Mouse (Mus musculus): ENCODE measurements around the gene Arl16. TPM values are rescaled to one million over a fixed set of nuclear protein-coding genes. Genes with fewer than 3 reads are reported as not detected.

Gene Arl16
- total RNA-seq, 1 experiment from 2014 or later: 19.6 TPM

DNA sequence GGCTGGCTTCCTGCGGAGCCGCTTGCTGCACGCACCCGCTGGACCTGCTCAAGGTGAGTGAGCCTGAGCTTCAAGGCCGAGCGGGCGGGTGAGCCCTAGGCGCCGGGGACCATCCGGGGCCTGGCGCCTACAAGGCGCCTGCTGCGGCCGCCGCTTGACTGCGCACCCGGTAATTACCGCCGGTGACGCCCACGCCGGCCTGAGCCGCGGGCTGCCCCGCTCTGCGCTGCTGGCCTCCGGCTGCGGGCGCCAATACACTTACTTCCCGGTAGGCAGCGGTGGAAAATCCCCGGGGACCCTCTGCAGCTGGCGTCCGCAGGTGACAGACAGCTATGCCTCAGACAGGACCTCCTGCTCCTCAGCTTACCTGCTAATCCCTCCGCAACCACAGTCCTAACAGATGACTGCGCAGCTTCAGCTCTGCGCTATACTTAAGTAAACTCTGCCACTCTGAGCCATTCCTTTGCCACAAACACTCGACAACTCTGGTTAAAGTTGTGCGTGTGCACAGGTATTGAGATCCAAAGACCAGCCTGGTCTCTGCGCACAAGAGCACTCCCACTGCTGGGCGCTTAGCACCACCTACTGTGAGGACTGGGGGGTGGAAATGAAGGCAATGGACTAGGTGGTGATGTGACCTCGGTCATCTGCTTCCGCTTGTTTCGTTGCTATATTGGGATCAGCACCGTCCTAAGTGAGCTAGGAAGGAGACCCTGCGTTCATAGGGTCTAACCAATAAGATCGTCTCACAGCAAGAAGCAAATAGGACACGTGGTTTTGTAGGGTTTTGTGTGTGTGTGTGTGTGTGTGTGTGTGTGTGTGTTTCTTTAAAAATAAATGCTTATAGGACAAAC lies 24.8 kb upstream of the Arl16 start:
- DNase-seq: peak; percentile 59

DNA sequence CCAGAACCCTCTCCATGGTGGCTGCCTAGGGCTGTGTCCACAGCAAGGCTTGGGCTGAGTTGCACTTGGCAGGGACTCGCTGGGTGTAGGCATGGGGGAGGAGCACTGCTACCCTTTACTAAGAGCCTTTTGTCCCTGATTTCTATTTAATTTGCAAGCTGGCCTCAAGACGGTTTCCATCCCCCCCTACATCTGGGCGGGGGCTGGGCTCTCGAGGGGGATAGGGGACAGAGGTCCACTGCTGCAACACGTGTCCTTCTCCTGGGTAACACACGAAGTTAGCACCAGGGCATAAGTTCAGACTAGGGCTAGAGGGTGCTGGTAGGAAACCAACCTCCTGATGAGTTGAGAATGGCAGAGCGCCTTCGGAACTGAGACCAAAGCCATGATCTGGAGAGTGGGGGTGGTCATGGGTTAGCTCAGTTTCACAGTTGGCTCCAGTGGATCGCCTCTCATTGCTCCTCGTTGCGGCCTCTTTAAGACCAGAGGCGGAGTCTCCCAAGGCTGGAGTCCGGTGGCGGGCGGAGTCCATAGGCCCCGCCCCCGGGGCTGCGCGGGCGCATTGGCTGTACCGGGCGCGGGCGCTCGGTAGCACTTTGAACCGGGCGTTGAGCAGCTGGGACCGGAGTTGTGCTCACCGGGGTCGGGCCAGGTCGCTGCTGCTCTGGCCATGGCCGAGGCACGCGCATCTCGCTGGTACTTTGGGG lies 24.1 kb upstream of the Arl16 start, which contains the start of gene Slc25a10:
Gene Slc25a10 (plus strand): TSS at position 524 of the 707 bp plus-strand sequence.
- DNase-seq: peak; percentile 95

DNA sequence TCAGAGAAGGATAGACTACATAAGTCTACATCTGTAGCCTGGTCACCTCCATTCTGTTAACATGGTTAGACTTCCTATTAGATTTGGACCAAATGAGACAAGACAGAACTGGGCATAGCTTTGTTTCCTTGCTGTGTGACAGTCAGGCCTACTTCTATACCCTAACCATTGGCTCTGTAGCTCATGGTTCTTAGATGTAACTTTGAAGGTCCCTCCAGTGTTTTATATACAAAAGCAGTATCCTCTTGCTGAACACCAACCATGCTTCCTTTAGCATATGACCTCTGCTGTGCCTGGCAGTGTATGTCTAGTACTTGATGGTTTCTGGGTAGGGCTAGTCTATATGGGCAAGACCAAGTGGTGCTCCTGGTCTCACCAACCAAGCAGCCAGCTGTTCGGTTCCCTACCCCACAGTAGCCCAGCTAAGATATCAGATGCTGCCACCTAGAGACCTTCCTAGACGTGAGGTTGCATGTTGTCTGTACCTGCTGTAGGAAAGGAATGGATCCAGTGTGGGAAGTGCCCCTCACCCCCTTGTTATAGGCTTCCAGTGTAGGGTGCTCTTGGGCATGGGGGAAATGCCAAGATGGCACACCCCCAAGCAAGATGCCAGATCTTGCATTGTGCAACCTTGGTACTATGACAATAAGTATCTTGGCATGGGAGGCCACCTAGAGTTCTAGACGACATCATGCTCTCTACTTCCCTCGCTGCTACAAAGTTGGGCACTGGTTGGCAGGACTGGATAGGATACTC lies 23.1 kb upstream of the Arl16 start:
- peak; percentile 48 for DNase-seq

DNA sequence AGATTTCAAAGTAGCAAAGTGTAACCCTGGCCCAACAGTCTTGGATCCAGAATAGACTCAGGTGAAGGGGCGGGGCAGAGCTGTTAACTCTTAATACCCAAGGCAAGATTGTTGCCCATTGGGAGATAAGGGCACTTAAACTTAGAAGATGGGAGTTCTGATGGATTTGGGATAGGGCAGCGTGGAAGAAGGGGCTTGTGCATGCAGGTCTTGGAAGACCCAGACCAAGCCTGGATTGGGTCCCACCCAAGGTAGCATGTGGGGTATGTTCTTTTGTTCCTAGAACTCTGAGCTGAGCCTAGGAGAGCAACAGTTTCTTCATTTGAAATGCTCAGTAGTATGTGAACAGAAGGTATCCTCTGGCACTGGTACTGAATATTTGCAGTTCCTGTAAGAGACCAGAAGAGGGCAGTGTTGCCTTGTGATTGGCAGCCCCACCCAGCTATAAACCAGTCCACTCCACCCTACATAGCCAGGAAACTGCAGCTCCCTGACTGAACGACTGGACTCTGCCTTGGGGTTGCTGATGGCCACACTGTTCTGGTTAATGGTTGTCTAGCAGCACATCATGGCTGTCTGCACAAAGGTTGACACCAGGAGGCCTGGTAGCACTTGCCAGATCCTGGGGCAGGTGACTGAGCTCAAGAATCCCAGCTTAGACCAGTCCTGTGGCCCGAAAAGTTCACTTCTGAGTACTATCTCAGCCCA lies 21.8 kb upstream of the Arl16 start:
- DNase-seq: peak; percentile 84

DNA sequence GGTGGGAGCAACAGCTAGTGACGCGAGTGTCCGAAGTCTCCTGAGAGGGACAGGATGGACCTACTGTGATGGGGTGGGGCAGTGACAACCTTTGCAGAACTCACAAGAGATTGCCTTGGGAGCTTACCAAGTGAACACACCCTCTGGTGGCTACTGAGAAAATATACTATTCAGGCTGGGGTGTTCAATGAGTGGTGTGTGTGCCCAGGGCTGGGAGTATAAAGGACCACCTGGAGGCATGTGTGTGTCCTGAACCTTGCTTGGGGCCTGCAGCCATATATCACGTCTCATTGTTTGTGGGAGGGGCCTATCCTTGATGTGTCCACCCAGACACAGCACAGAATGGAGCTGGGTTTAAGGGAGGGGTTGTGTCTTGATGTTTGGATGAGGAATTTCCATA lies 21.1 kb upstream of the Arl16 start:
- no peak for DNase-seq

DNA sequence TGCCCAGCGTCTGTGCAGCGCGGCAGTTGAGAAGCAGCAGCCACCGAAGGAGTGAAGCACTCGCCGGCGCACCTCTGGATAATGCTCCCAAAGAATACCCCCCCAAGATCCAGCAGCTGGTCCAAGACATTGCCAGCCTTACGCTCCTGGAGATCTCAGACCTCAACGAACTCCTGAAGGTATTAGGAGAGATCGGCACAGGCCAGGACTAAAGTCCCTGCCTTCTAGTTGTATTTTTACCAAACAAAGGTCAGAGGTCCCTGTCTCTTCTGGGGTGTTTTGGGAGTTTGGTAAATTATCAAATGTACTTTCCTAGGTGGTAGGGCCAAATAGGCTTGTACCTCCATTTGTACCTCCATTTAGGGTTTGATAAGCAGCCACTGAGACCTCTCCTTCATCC lies 17.8 kb upstream of the Arl16 start:
- DNase-seq: no peak

DNA sequence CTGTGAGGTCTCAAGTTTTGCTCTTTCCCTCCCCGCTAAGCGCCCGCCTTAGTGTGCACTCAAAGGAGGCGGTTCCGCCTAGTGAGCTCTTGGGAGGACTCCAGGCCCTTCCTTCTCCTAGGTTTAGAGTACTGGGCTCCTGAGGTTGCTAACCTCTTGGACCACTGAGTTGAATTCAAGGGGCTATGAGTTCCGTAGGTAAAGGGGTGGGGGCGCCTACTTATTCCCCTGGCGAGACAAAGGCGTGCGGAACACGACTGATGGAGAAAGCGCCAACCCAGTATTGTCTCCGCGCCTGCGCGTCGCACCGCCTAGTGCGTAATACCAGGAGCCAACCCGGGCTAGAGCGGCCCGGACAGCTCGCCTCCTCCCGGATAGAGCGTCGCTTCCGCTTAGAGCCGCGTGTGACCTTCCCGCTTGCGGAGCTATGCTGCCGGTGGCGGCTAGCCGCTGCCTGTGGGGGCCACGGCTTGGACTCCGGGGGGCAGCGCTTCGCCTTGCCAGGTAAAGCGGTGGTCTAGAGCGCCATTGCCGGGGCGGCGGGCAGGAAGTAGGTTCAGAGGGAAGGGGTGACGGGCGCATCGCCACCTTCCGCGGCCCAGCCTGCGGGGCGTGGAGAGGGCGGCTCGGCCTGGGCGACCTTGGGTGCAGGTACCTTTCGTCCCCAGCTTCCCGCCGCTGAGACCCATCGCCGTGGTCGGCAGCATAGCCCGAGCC lies 17.0 kb upstream of the Arl16 start, which contains the start of gene Mrpl12:
Gene Mrpl12 (plus strand): TSS at position 349 of the 717 bp plus-strand sequence.
- DNase-seq: peak; percentile 94

DNA sequence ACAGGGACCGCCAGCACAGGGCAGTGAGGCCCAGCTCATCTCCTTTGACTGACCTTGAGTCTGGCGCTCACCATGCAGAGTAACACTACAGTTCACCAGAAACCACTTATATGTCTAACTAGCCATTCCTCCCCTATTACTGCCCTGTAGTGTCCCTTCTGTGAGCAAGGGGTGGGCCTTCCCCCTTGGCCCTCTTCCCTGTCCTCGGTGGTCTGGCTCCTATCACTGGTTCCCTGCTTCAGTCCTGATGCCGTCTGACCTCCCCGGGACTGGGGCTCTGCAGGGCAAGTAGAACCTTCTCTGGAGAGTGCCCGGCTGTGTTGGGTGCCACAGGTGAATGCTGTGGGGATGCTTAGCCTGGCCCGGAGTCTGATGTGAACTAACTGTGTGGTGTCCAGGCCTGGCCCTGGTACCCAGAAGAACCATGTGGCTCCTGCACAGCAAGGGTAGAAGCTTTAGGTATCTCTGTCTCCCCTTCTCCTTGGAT lies 16.1 kb upstream of the Arl16 start:
- DNase-seq: no peak

DNA sequence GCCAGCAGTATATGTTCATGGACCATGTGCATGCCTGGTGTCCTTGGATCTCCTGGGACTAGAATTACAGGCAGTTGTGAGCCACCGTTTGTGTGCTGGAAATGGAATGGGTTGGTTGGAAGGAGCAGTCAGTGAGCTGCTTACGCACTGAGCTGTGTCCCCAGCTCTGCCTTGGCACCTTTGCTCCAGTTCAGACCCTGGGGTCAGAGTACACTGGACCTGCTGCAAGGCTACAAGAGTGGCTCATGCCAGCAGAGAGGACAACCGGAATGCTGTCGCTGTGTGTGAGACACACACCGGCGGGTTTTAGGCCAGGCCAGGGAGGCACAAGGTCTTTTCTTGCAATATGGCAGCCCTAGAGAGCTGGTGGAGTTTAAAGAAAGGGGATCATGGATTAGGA lies 4.6 kb upstream of the Arl16 start:
- DNase-seq: no peak

DNA sequence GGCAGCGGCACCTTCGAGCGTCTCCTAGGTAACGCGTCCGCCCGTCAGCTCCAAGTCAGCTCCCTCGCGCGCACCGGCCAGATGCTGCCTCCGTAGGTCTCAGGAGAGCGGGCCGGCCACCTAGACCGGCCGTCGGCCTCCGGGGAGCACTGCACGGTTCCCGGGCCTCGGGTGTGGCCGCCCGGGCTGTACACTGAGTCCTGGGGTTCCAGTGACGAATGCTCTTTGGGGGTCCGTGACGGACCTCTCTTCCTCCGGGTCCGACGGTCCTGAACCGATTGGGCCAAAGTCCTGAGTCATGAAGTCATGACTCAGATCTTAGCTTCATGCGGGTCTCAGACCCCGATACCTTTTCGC lies 307 bp upstream of the Arl16 start:
- DNase-seq: no peak

DNA sequence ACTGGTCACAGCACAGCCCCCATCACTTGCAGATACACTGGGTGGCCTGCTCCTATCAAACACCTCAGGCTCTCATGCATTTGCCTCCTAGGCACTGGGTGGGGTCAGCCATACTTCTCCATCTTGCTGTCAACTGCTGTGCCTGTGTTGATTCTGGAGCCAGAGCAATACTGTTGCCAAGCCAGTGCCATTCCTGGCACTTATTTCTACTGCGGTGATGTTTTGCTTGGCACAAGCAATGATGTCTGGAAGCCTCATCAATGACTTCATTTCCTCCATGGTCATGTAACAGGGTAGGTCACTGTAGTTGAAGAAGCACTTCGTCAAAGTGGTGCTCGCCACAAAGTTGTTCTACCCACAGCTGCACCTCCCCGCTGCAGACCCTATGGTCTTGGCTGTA lies 1.9 kb downstream of the Arl16 start:
- DNase-seq: no peak

DNA sequence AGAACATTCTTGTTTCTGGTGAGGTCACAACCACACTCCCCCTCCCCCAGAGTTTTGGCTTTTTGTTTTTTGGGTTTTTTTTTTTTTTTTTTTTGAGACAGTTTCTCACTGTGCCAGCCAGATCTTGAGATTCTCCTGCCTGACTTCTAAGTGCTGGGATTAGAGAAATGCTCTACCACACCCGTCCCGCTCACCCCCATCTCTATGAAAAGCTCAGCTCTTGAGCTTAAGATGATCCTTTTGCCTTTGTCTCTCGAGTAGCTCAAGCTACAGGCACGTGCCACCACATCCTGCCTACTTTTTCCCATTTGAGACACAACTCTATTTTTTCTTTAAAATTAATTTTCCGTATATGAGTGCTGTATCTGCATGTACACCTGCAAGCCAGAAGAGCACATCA lies 3.0 kb downstream of the Arl16 start:
- no peak for DNase-seq

DNA sequence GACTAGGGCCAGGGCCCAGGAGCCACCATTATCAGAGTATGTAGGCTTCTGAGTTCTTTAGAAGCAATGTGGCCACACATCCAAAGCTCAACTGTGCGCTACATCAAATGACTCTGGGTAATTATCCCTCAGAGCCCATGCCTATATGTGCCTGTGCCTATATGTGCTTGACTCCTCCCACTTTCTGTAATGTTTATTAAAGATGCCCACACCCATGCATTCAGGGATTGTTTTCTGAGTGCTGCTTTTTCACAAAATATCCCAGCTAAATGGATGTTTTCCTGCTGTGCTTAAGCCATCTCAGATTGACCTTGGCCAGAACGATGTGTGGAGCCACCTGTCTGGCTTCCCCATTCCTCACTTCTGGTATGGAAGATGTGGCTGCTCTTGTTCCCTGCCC lies 3.9 kb downstream of the Arl16 start:
- DNase-seq: no peak

DNA sequence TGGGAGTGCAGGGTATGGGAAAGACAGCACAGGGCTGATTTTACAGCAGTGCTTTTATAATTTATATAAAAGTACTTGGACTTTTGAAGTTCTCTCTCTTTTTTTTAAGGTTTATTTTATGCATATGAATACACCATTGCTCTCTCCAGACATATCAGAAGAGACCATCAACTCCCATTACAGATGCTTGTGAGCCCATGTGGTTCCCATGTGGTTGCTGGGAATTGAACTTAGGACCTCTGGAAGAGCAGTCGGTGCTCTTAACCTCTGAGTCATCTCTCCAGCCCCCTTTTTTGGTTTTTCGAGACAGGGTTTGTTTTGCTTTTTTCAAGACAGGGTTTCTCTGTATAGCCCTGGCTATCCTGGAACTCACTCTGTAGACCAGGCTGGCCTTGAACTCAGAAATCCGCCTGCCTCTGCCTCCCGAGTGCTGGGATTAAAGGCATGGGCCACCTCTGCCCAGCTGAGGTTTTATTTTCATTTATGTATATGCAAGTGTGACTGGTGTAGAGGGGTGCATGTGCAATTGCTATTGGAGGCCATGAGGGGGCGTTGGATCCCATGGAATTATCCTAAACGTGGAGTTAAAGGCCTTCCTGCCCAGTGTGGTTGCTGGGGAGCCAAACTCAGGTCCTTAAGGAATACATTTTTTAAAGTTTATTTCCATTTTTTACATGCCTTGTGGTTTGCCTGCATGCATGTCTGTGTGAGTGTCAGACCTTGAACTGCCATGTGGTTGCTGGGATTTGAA lies 8.4 kb downstream of the Arl16 start:
- peak; percentile 47 for DNase-seq

DNA sequence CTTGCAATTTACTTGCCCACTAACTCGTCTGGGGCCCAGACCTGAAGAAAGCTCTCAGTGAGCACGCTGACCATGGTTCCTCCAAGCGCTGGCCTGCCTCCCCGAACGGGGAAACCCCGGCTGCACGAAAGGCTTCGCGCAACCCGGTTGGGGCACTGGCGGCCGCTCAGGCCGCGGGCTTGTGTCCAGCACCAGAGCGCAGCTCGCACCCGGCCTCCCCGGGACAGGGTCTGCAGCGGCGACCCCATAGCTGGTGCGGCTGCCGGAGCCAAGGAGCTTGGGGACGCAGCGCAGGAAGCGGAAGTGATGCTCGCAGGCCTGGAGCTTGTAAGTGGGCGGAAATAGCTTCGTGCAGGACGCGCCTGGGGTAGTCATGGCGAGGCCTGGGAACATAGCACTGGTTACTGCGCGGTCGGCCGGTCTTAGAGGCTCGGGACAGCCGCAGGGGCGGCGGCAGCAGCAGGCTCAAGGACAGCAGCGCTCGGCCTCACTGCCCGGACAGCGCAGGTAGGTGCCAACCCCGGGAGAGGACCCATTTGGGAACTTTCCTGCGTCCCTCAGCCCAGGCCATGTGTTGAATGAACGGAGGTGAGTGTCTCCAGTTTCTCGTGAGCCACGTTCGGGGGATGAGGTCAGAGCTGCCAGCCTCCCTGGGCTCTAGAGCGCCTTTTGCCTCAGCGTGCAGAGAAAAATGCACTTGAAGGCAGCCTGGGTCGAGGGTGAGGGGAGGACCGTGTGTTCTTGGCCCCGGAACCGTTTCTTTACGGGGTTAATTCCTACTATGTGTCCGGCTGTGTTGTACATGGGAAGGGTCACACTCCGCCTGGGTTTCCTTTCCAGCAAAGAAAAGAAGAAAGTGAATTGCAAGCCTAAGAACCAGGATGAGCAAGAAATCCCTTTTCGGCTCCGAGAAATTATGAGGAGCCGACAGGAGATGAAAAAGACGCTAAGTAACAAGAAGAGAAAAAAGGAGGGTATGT lies 9.3 kb downstream of the Arl16 start, which contains the start of the genes Oxld1 and Ccdc137:
Gene Oxld1 (minus strand): TSS at position 297 of the 980 bp plus-strand sequence.
Gene Ccdc137 (plus strand): TSS at position 344 of the 980 bp plus-strand sequence.
- DNase-seq: peak; percentile 89

DNA sequence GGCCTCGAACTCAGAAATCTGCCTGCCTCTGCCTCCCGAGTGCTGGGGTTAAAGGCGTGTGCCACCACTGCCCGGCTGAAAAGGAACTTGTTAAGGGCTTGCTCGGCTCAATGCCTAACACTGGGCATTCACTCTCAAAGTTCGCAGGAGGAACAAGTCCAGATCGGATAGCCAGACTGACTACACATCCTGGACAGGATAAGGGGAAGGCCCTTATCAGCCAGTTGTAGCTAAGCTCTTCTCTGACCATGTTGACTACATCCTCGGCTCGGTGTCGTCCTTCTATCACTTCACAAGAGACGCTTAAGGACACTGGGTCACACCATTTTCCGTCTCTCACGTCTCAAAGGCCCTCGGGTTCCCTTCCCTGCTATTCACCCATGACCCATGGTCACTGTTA lies 10.0 kb downstream of the Arl16 start:
- no peak for DNase-seq

DNA sequence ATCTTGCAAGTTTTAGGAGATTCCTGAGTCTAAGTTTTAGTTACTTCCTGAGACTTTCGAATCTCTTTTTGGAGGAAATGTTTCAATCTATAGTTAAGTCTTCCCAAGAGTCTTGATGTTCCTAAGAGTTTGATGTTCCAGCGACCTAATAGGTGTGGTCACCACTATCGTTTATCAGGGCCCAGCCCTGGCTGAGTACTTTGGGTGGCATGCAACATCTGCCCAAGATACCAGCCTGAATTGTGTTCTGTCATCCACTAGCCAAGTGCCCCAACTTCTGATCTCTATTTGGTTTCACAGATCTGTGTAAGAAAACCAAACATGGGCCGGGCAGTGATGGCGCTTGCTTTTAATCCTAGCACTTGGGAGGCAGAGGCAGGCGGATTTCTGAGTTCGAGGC lies 12.0 kb downstream of the Arl16 start:
- DNase-seq: no peak

DNA sequence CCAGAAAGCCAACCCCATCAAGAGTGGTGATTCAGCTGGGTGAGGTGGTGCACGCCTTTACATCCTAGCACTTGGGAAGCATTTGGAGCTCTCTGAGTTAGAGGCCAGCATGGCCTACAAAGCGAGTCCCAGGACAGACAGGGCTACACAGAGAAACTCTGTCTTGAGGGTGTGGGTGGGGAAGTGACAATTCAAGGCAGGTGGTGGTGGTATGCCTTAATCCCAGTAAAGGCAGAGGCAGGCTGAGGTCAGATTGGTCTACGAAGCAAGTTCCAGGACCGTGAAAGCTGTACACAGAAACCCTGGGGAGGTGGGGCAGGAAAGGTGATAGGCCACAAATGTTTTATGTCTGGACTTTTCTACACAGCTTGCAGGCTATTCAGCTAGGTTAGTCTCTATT lies 12.4 kb downstream of the Arl16 start:
- DNase-seq: no peak

DNA sequence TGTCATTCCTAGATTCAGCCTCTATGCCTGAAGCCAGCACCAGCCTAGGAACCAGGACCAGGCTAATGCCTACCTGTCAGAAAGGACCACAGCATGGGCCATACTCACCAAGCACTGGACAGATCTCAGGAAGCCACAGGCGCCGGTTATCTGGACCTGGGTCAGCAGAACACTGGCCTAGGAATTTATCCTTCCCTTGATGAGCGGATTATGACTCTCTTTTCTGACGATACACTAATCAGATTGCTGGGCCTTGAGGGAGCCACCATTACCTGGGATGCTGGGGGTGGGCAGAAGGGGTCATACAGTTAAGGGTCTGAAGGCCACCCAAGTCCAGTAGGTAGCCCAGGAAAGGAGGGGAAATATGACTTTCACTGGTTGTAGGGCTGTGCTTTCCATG lies 14.1 kb downstream of the Arl16 start, which contains the start of gene Pde6g:
Gene Pde6g (minus strand): TSS at position 195 of the 400 bp plus-strand sequence.
- DNase-seq: no peak

Measured in adrenal gland, postnatal 14 days (tissue).